Mouse (Mus musculus) testis, adult 2 months (tissue): Measurements from ENCODE around the gene Olfr228.

Source experiments
- CTCF ChIP-seq: fragments of 200-500 bp; IDR thresholded peaks from 2 replicates; pipeline ENCODE4 v1.5.1; 2012; ENCODE audit warnings: low read depth, mild to moderate bottlenecking, inconsistent platforms, low read length, moderate library complexity; ENCODE audit not compliant: control insufficient read depth, insufficient read depth, insufficient replicate concordance
- POLR2A ChIP-seq: fragments of 200-500 bp; IDR thresholded peaks from 2 replicates; pipeline ENCODE4 v1.6.1; 2012; ENCODE audit warnings: low read depth, mild to moderate bottlenecking, inconsistent platforms, low read length, moderate library complexity; ENCODE audit not compliant: control insufficient read depth

- TF ChIP-seq CTCF (peak; percentile 67), POLR2A (no peak)
Measured at GRCm38 (mm10) chr2:86464442-86465109, 22.6 kb downstream of the Olfr228 start.
